Comparison of ENCODE assay signal across 12 mouse cellular contexts in the genomic region with DNA sequence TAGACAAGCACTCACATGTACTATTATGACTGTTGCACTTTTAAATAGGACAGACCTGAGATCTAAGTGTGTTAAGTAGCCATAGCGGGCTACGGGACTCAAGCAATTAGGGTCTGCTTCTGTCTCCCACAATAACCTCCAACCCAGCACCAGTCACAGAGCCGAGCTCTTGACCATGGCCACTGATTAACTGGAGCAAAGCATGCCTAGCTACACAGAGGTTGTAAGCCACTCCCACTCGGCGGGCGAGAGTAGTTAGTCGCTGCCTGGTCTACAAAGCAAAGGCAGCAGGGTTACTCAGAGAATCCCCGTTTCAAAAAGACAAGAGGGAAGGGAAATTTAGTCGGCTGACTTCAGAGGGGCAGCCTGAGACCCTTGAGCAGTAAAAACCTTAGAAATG.
DNase-seq lines count a peak whose midpoint lies in the region; ATAC-seq and TF ChIP-seq lines count a peak whose summit lies in the region.
"Had no signal": no experiment of that assay in that cellular context is flagged by ENCODE, and none has a peak within 500 bp of the region (broad histone marks: within the 10 kb centered on the region; RNA-seq: fewer than 3 reads in every experiment).

No protein-coding gene starts in this region.

- no peaks in the 10 kb centered on the region for H3K9me3 ChIP-seq in kidney, postnatal 0 days (replicated peaks; ENCODE audit: low read length)
- no peaks in the 10 kb centered on the region for H3K9me3 ChIP-seq in stomach, postnatal 0 days (ENCODE audit: control insufficient read depth, low read length)
- H3K9me3 ChIP-seq: midbrain, embryonic 15.5 days had no signal

- H3K27ac ChIP-seq in kidney, postnatal 0 days, result no peak overlapping the region
- no peak overlapping the region for H3K27ac ChIP-seq in stomach, postnatal 0 days (replicated peaks)
- no peak overlapping the region for H3K27ac ChIP-seq in thymus, adult 2 months (ENCODE audit: control insufficient read depth, insufficient read depth, low read length)
- H3K27ac ChIP-seq: hindbrain, postnatal 0 days; left cerebral cortex, adult 2 months; midbrain, embryonic 15.5 days had no signal

- peak; percentile 30 for DNase-seq in lung, postnatal 36 days
- DNase-seq in lung, postnatal 4 days, result no peak
- DNase-seq in embryo, embryonic 9.5 days (ENCODE audit: extremely low spot score), result peak; percentile 8
- peak; percentile 23 for DNase-seq in kidney, postnatal 0 days (ENCODE audit: low spot score)
- DNase-seq in stomach, postnatal 0 days (ENCODE audit: low spot score), result peak; percentile 55
- DNase-seq in layer of hippocampus, postnatal 14 days (ENCODE audit: low spot score in 2 of 2), result no peak
- DNase-seq in thymus, adult 2 months, result no peak
- DNase-seq: cerebellum, postnatal 25 days had no signal

- H3K4me1 ChIP-seq in kidney, postnatal 0 days (replicated peaks; ENCODE audit: insufficient read depth, low read length), result no peaks in the 10 kb centered on the region
- H3K4me1 ChIP-seq in stomach, postnatal 0 days (replicated peaks; ENCODE audit: control insufficient read depth, insufficient read depth), result no peaks in the 10 kb centered on the region
- H3K4me1 ChIP-seq in thymus, adult 2 months (replicated peaks; ENCODE audit: control insufficient read depth, insufficient read depth, low read length), result no peaks in the 10 kb centered on the region
- H3K4me1 ChIP-seq: midbrain, embryonic 15.5 days had no signal

- no peak for TF ChIP-seq CTCF in kidney, postnatal 0 days (IDR thresholded peaks at IDR 0.05; ENCODE audit: low read depth)
- no peak for TF ChIP-seq CTCF in stomach, postnatal 0 days (IDR thresholded peaks at IDR 0.05; ENCODE audit: low read depth)
- no peak for TF ChIP-seq CTCF in thymus, adult 2 months (IDR thresholded peaks at IDR 0.05; ENCODE audit: borderline replicate concordance, control insufficient read depth, extremely low read depth, insufficient read depth, low read length, poor library complexity)

- H3K36me3 ChIP-seq in kidney, postnatal 0 days (ENCODE audit: insufficient read depth, low read length), result 0 out of 2 replicates have a peak, but pooled peaks cover 5% of the 10 kb centered on the region
- no peaks in the 10 kb centered on the region for H3K36me3 ChIP-seq in stomach, postnatal 0 days (ENCODE audit: control insufficient read depth, insufficient read depth, low read length)
- H3K36me3 ChIP-seq in thymus, adult 2 months (ENCODE audit: control insufficient read depth, insufficient read depth, low read length), result no peaks in the 10 kb centered on the region
- H3K36me3 ChIP-seq: midbrain, embryonic 15.5 days had no signal

- no peak overlapping the region for H3K9ac ChIP-seq in kidney, postnatal 0 days (ENCODE audit: low read depth, low read length)
- no peak overlapping the region for H3K9ac ChIP-seq in stomach, postnatal 0 days (ENCODE audit: low read length)
- H3K9ac ChIP-seq: midbrain, embryonic 15.5 days had no signal

- H3K4me3 ChIP-seq in kidney, postnatal 0 days (replicated peaks; ENCODE audit: low read depth, low read length), result no peak overlapping the region
- no peak overlapping the region for H3K4me3 ChIP-seq in stomach, postnatal 0 days (ENCODE audit: low read depth, low read length)
- no peak overlapping the region for H3K4me3 ChIP-seq in thymus, adult 2 months (ENCODE audit: control insufficient read depth, insufficient read depth, low read length)
- H3K4me3 ChIP-seq: left cerebral cortex, adult 2 months; midbrain, embryonic 15.5 days had no signal

- 54% methylated on average over 9 of the region's 9 CpGs for WGBS in kidney, postnatal 0 days
- WGBS in stomach, postnatal 0 days, result 53% methylated on average over 9 of the region's 9 CpGs
- WGBS in thymus, adult 2 months, result 95% methylated on average over 9 of the region's 9 CpGs

- no peak for TF ChIP-seq POLR2A in thymus, adult 2 months (IDR thresholded peaks at IDR 0.05; ENCODE audit: control insufficient read depth, extremely low read depth, insufficient read depth, low read length, poor library complexity)

- no peak overlapping the region for H3K4me2 ChIP-seq in kidney, postnatal 0 days (ENCODE audit: low read length)
- no peak overlapping the region for H3K4me2 ChIP-seq in stomach, postnatal 0 days (replicated peaks; ENCODE audit: low read depth)
- H3K4me2 ChIP-seq: midbrain, embryonic 15.5 days had no signal

- no peaks in the 10 kb centered on the region for H3K27me3 ChIP-seq in kidney, postnatal 0 days (ENCODE audit: insufficient read depth, low read length)
- no peaks in the 10 kb centered on the region for H3K27me3 ChIP-seq in stomach, postnatal 0 days (ENCODE audit: control insufficient read depth, insufficient read depth, low read length)
- no peaks in the 10 kb centered on the region for H3K27me3 ChIP-seq in thymus, adult 2 months (ENCODE audit: control insufficient read depth, insufficient read depth, low read length)
- H3K27me3 ChIP-seq: midbrain, embryonic 15.5 days had no signal

- no peak for TF ChIP-seq EP300 in stomach, postnatal 0 days (optimal IDR thresholded peaks at IDR 0.05)

- ATAC-seq in kidney, postnatal 0 days (replicated peaks; ENCODE audit: low FRiP score, low read depth), result peak; percentile 63; the same call in 1 of the 2 replicates
- ATAC-seq in stomach, postnatal 0 days (ENCODE audit: low FRiP score, low TSS enrichment), result no peak
- ATAC-seq in erythroid progenitor cell, adult 5-6 weeks (replicated peaks; ENCODE audit: low FRiP score, poor library complexity, severe bottlenecking), result no peak
- ATAC-seq: hindbrain, postnatal 0 days; midbrain, embryonic 15.5 days had no signal

Comparison
In these comparisons a context has a peak if more than half of its experiments do, and no peak if none do; other contexts are left out.
1. DNase-seq: peak in lung, postnatal 36 days (single experiment), embryo, embryonic 9.5 days (single experiment), kidney, postnatal 0 days (single experiment) and stomach, postnatal 0 days (single experiment); none in lung, postnatal 4 days (0 of 2), layer of hippocampus, postnatal 14 days (0 of 2) and thymus, adult 2 months (single experiment).